Mouse (Mus musculus) midbrain, postnatal 0 days (tissue): ENCODE measurements around the gene Zim1. TPM values are rescaled to one million over a fixed set of nuclear protein-coding genes. Genes with fewer than 3 reads are reported as not detected.

ENCODE experiments used
- ATAC-seq: fragments of 200-750 bp; cut with Nextera tagmentation; 2 replicates; pipeline ENCODE4 v1.8.0; 2017; ENCODE audit warnings: moderate number of reproducible peaks, mild to moderate bottlenecking, moderate TSS enrichment, moderate library complexity; ENCODE audit not compliant: low FRiP score
- DNase-seq: peaks from one replicate; pipeline ENCODE4 v3.0.0-alpha.2; 2015; ENCODE audit warnings: low spot score
- H3K27ac ChIP-seq: fragments of 300-500 bp; sonication (generic); 2 replicates; pipeline ENCODE4 v1.5.1; 2014; ENCODE audit warnings: low read depth, mild to moderate bottlenecking, low read length, mixed read lengths
- H3K27me3 ChIP-seq: fragments of 300-500 bp; sonication (generic); 2 replicates; pipeline ENCODE4 v1.6.1; 2014; ENCODE audit warnings: low read length, control low read depth, mixed read lengths; ENCODE audit not compliant: insufficient read depth
- H3K36me3 ChIP-seq: fragments of 300-500 bp; sonication (generic); 2 replicates; pipeline ENCODE4 v1.6.1; 2014; ENCODE audit warnings: low read length, control low read depth, mixed read lengths; ENCODE audit not compliant: insufficient read depth
- H3K4me1 ChIP-seq: fragments of 300-500 bp; sonication (generic); 2 replicates; pipeline ENCODE4 v1.6.1; 2014; ENCODE audit warnings: mild to moderate bottlenecking, control low read depth, antibody characterized with exemption, low read length, mixed read lengths; ENCODE audit not compliant: insufficient read depth
- H3K4me2 ChIP-seq: fragments of 300-500 bp; sonication (generic); 2 replicates; pipeline ENCODE4 v1.6.1; 2014; ENCODE audit warnings: low read depth, mild to moderate bottlenecking, low read length, mixed read lengths; ENCODE audit not compliant: poor library complexity, severe bottlenecking
- H3K4me3 ChIP-seq: fragments of 300-500 bp; sonication (generic); 2 replicates; pipeline ENCODE4 v1.5.1; 2014; ENCODE audit warnings: low read depth, mild to moderate bottlenecking, low read length, moderate library complexity
- H3K9ac ChIP-seq: fragments of 300-500 bp; sonication (generic); replicated peaks from 2 replicates; pipeline ENCODE4 v1.6.1; 2014; ENCODE audit warnings: mild to moderate bottlenecking, low read length, moderate library complexity, mixed read lengths; ENCODE audit not compliant: poor library complexity, severe bottlenecking
- H3K9me3 ChIP-seq: fragments of 300-500 bp; sonication (generic); 2 replicates; pipeline ENCODE4 v1.6.1; 2016; ENCODE audit warnings: low read length, control low read depth
- CTCF ChIP-seq: IDR thresholded peaks from 2 replicates; pipeline ENCODE4 v1.5.1; 2016; ENCODE audit warnings: antibody characterized with exemption, mild to moderate bottlenecking
- WGBS: fragments of 180-500 bp; shearing (Covaris S2); extraction: QIAGEN DNeasy Blood & Tissue Kit; methylation state at CpG from one replicate; pipeline ENCODE4 v1.1.7; 2014; 5-methylcytosine and 5-hydroxymethylcytosine counted together
- polyA plus RNA-seq: library from polyadenylated mRNA; unstranded; fragments of >200 nt; fragmentation: Nextera tagmentation; extraction: Ambion mirVana; gene quantifications from 2 replicates; pipeline ENCODE4 v1.2.1, GENCODE M21; 2015
- total RNA-seq: library from RNA; depleted of rRNA; stranded (reverse); fragments of >200 nt; gene quantifications from 2 replicates; pipeline ENCODE4 v1.2.3, GENCODE M21; 2014

Zim1 gene
- total and polyA plus RNA-seq, 2 experiments from 2014 or later = 10.0 to 32.8 TPM

DNA sequence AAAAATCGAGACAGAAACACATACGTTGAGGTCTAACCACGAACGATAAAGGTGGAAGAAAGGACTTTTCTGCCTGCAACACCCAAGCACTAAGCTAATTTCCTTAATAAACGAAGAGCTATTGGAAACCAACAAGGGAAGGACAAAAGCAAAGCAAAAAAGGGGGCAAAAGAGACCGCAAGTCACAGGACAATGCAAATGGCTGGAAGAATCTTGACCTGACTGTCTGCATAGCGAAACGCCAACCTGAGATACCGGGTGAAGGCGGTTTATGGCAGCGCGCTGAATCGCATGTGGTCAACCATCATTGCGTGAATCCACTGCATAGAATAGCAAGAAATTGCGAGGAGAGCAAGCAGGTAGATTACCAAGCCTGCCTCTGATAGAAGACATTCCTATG lies 34.6 kb upstream of the Zim1 start:
- Histone ChIP-seq H3K27ac (peak overlapping the region; percentile 86), H3K27me3 (no peaks in the 10 kb centered on the region), H3K4me3 (peak overlapping the region; percentile 53), H3K4me2 (peak overlapping the region; percentile 45), H3K4me1 (no peaks in the 10 kb centered on the region), H3K9ac (peak overlapping the region; percentile 60), H3K9me3 (peaks cover 3% of the 10 kb centered on the region; the same call in 1 of the 2 replicates), H3K36me3 (no peaks in the 10 kb centered on the region)
- TF ChIP-seq CTCF = no peak
- DNase-seq (peak; percentile 55), ATAC-seq (no peak)
- WGBS = 37% methylated on average over 15 of the region's 15 CpGs

DNA sequence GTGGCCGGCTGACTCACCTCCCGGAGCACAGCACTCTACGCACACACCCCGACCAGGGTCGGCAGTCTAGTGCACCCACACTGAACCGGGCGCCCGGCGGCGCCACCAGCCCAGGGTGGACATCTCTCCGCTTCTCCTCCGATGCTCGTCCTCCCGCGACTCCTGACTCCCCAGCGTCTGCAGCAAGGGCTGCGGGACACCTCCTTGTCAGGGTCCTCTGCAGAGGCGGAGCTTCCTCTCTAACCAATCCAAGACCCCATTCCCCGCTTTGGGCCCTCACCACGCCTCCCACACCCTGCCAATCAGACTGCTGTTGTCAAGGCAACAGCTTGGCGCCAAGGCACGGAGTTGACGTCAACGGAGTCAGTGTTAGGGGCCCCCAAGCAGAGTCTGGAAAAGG lies 34.0 kb upstream of the Zim1 start, which contains the start of the genes Peg3 and Usp29:
Gene Peg3, minus strand, starts transcription at position 191 of the 400 bp plus-strand sequence.
Gene Usp29, plus strand, starts transcription at position 338 of the 400 bp plus-strand sequence.
- H3K4me2 ChIP-seq = peak within 1 kb of the TSS; percentile 45
- H3K4me3 ChIP-seq = peak within 1 kb of the TSS; percentile 53
- 50% methylated on average over 24 of the region's 24 CpGs for WGBS
- H3K4me1 ChIP-seq = no peaks in the 10 kb centered on the region
- DNase-seq (peak; percentile 97), ATAC-seq (peak; percentile 28)
- peak within 1 kb of the TSS; percentile 68 for H3K9ac ChIP-seq
- peak; percentile 17; the same call in 1 of the 2 replicates for TF ChIP-seq CTCF
- peak within 1 kb of the TSS; percentile 88 for H3K27ac ChIP-seq
- peaks cover 3% of the 10 kb centered on the region; the same call in 1 of the 2 replicates for H3K9me3 ChIP-seq
- H3K36me3 ChIP-seq = 0 out of 2 replicates have a peak, but pooled peaks cover under 1% of the 10 kb centered on the region
- H3K27me3 ChIP-seq = no peaks in the 10 kb centered on the region

DNA sequence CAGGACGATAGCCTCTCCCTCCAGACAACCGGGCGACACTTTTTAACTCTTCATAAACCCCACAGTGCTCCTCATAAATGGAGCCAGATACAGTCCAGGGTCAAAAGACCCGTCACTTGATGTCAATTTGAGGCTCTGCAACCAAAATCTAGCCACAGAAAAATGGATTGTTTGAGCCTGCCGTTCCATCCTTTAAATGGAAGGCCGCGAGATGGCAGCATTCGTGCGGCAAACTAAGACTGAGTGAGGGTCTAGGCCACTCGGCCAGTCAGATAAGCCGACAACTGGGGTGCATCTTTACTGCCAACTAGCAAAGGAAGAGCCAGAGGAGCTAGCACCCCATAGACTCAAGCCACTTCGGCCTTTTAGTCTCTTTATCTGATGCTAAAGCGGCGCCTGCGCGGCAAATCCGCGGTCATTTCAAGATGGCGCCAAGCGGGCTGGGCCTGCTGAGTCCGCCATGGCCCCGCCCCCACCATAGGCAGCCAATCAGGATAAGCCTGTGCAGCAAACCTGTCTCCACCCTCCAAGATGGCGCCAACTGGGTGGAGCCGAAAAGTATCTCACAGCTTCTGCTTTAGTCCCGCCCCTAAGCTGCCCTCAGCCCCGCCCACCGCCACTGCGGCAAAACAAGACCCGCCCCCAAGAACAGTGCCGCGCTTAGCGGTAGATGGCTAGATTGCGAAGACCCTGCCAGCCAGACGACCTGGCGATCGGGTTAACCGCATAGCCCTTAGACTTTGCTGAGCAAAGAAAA lies 33.0 kb upstream of the Zim1 start:
- H3K4me3 ChIP-seq = peak overlapping the region; percentile 53
- H3K9ac ChIP-seq = peak overlapping the region; percentile 68
- no peaks in the 10 kb centered on the region for H3K27me3 ChIP-seq
- peak overlapping the region; percentile 88 for H3K27ac ChIP-seq
- peak overlapping the region; percentile 45 for H3K4me2 ChIP-seq
- peak; percentile 59 for TF ChIP-seq CTCF
- H3K36me3 ChIP-seq = peaks cover 8% of the 10 kb centered on the region; the same call in 1 of the 2 replicates
- WGBS = 52% methylated on average over 37 of the region's 37 CpGs
- H3K9me3 ChIP-seq = peaks cover 3% of the 10 kb centered on the region; the same call in 1 of the 2 replicates
- ATAC-seq = peak; percentile 53
- DNase-seq = peak; percentile 97
- H3K4me1 ChIP-seq = no peaks in the 10 kb centered on the region

DNA sequence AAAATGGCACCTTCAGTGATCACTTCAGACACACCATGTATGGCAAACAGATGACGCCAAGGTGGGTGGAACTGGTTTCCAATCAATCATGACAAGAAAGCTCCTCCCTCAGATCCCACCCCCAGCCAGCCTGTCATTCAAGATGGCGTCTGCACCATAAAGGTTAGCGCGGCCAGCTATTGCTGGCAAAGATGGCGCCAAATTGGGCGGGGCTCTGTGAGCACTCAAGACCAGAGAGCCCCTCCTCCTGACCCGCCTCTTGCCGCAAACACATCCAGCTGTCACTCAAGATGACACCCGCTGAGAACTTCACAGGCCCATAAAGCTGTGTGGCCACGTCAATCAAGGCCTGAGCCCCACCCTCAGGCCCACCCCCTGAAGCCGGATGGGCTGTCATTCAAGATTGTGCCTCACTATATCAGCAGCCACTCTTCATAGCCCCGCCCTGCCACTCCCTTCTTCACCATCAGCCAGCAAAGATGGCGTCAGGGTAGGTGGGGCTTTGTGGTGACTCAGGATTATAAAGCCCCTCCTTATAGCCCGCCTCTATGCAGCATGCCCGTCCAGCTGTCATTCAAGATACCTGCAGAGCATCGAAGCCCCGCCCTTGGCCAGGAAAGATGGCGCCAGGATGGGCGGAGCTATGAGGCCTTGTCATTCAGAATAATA lies 32.1 kb upstream of the Zim1 start:
- peaks cover 11% of the 10 kb centered on the region; the same call in 1 of the 2 replicates for H3K36me3 ChIP-seq
- peak overlapping the region; percentile 45; the same call in 1 of the 2 replicates for H3K4me2 ChIP-seq
- peak overlapping the region; percentile 89 for H3K27ac ChIP-seq
- no peak for TF ChIP-seq CTCF
- 45% methylated on average over 19 of the region's 19 CpGs for WGBS
- no peaks in the 10 kb centered on the region for H3K27me3 ChIP-seq
- H3K9me3 ChIP-seq = peaks cover 3% of the 10 kb centered on the region; the same call in 1 of the 2 replicates
- H3K4me1 ChIP-seq = no peaks in the 10 kb centered on the region
- H3K9ac ChIP-seq = peak overlapping the region; percentile 57; the same call in 1 of the 2 replicates
- DNase-seq (peak; percentile 98), ATAC-seq (peak; percentile 85)
- peak overlapping the region; percentile 53 for H3K4me3 ChIP-seq

DNA sequence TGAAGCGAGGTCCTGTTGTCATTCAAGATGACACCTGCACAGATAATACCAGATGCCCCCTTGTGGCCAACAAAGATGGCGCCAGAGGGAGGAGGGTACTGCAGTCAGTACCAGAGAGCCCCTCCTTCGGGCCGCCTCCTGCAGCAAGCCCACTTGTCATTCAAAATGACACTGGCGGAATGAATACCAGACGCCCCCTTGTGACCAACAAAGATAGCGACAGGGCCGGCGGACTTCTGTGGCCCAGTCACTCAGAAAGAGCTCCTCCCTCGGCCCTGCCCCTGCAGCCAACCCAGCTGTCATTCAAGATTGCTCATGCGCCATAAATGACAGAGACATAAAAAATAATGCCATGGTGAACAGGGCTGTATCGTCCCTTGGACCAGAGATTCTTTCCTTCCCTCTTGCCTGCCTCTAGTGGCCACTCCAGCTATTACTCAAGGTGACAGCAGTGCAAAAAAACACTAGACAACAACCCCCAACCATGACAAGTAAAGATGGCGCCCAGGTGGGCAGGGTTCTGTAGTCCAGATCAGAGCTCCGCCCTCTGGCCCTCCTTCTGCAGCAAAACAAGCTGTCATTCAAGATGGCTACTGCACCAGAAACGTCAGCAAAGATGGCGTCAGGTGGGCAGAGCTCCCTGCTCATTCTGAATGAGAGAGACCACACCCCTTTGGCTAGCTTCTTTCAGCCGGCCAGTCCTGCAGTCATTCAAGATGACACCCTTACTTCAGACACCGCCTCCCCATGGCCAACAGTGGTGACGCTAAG lies 31.3 kb upstream of the Zim1 start:
- Histone ChIP-seq H3K9me3 (peaks cover 3% of the 10 kb centered on the region; the same call in 1 of the 2 replicates), H3K4me3 (peak overlapping the region; percentile 32), H3K27me3 (no peaks in the 10 kb centered on the region), H3K27ac (peak overlapping the region; percentile 89), H3K4me1 (no peaks in the 10 kb centered on the region), H3K36me3 (peaks cover 11% of the 10 kb centered on the region; the same call in 1 of the 2 replicates), H3K4me2 (peak overlapping the region; percentile 34; the same call in 1 of the 2 replicates), H3K9ac (peak overlapping the region; percentile 57; the same call in 1 of the 2 replicates)
- 47% methylated on average over 19 of the region's 19 CpGs for WGBS
- TF ChIP-seq CTCF = peak; percentile 73
- peak; percentile 73 for ATAC-seq
- peak; percentile 97 for DNase-seq
